Mouse (Mus musculus) small intestine, adult 2 months (tissue): ENCODE results near the gene Dab2ip. TPM values are rescaled to one million over a fixed set of nuclear protein-coding genes. Genes with fewer than 3 reads are reported as not detected.

Source experiments
- H3K27ac ChIP-seq: fragments of 200-500 bp; 2 replicates; pipeline ENCODE4 v1.5.1; 2012; ENCODE audit warnings: low read depth, low read length, control low read depth, inconsistent platforms; ENCODE audit not compliant: insufficient read depth
- H3K27me3 ChIP-seq: fragments of 200-500 bp; 2 replicates; pipeline ENCODE4 v1.6.1; 2012; ENCODE audit warnings: mild to moderate bottlenecking, moderate library complexity, low read length, inconsistent platforms; ENCODE audit not compliant: control insufficient read depth, insufficient read depth
- H3K36me3 ChIP-seq: fragments of 200-500 bp; 2 replicates; pipeline ENCODE4 v1.6.1; 2012; ENCODE audit warnings: mild to moderate bottlenecking, low read length, control low read depth, inconsistent platforms; ENCODE audit not compliant: control insufficient read depth, insufficient read depth
- H3K4me1 ChIP-seq: fragments of 200-500 bp; 2 replicates; pipeline ENCODE4 v1.6.1; 2012; ENCODE audit warnings: low read length, inconsistent platforms, mixed read lengths; ENCODE audit not compliant: control insufficient read depth, insufficient read depth, insufficient read length
- H3K4me3 ChIP-seq: fragments of 200-500 bp; 2 replicates; pipeline ENCODE4 v1.5.1; 2012; ENCODE audit warnings: low read depth, mild to moderate bottlenecking, control low read depth, inconsistent platforms, low read length, moderate library complexity
- CTCF ChIP-seq: fragments of 200-500 bp; IDR thresholded peaks from 2 replicates; pipeline ENCODE4 v1.5.1; 2012; ENCODE audit warnings: low read depth, mild to moderate bottlenecking, control low read depth, inconsistent platforms, low read length, moderate library complexity, mixed read lengths; ENCODE audit not compliant: insufficient replicate concordance, insufficient read length; ENCODE audit errors: extremely low read depth
- POLR2A ChIP-seq: fragments of 200-500 bp; IDR thresholded peaks from 2 replicates; pipeline ENCODE4 v1.6.1; 2012; ENCODE audit warnings: low read depth, mild to moderate bottlenecking, control low read depth, inconsistent platforms, low read length, moderate library complexity
- WGBS: fragments of 180-500 bp; shearing (Covaris S2); methylation state at CpG from one replicate; pipeline ENCODE4 v1.1.7; 2018; 5-methylcytosine and 5-hydroxymethylcytosine counted together
- polyA plus RNA-seq: library from polyadenylated mRNA; depleted of rRNA; stranded (reverse); fragments of >200 nt; gene quantifications from 2 replicates; pipeline ENCODE4 v1.2.3, GENCODE M21; 2012

Dab2ip gene
- polyA plus RNA-seq, 1 experiment, result 140 TPM

GRCm38 (mm10) chr2:35686104-35686503, 128.0 kb downstream of the Dab2ip start:
- H3K27ac ChIP-seq, result no peak overlapping the region
- no peaks in the 10 kb centered on the region for H3K36me3 ChIP-seq
- WGBS, result 78% methylated on average over 7 of the region's 7 CpGs
- H3K4me1 ChIP-seq, result peaks cover 59% of the 10 kb centered on the region
- TF ChIP-seq CTCF (no peak), POLR2A (no peak)
- H3K27me3 ChIP-seq, result no peaks in the 10 kb centered on the region
- no peak overlapping the region for H3K4me3 ChIP-seq

DNA sequence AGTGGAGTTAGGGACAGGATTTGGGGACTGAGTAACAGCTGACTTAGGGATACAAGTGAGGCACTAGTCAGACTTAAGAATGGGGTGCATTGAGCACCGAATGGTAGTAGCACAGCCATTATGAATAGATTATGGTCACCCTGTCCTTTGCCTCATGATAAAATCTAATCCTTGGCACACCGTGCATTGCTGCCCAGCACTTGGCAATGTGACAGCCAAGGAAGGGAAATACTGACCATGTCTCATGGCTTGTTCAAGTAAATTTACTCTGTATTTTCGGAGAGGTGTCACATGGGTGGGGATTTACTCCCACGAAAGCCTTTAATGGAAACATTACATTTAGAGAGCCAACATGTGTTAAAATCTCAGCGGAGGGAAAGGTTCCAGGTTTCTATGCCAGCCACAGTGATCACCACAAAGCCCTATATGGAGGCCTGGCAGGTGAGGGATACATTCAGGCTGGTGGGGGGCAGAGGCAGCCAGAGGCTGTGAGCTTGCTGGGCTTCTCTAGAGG, 129.5 kb downstream of the Dab2ip start:
- H3K27ac ChIP-seq, result peak overlapping the region; percentile 81
- TF ChIP-seq CTCF, result no peak
- H3K4me3 ChIP-seq, result no peak overlapping the region
- WGBS, result 46% methylated on average over 5 of the region's 5 CpGs
- H3K4me1 ChIP-seq, result peaks cover 50% of the 10 kb centered on the region
- no peaks in the 10 kb centered on the region for H3K27me3 ChIP-seq
- H3K36me3 ChIP-seq, result no peaks in the 10 kb centered on the region

GRCm38 (mm10) chr2:35688121-35688520, 130.1 kb downstream of the Dab2ip start:
- peak overlapping the region; percentile 81 for H3K27ac ChIP-seq
- no peak overlapping the region for H3K4me3 ChIP-seq
- H3K27me3 ChIP-seq, result no peaks in the 10 kb centered on the region
- WGBS, result 15% methylated on average over 4 of the region's 4 CpGs
- H3K36me3 ChIP-seq, result no peaks in the 10 kb centered on the region
- TF ChIP-seq POLR2A (no peak), CTCF (no peak)
- peaks cover 50% of the 10 kb centered on the region for H3K4me1 ChIP-seq

DNA sequence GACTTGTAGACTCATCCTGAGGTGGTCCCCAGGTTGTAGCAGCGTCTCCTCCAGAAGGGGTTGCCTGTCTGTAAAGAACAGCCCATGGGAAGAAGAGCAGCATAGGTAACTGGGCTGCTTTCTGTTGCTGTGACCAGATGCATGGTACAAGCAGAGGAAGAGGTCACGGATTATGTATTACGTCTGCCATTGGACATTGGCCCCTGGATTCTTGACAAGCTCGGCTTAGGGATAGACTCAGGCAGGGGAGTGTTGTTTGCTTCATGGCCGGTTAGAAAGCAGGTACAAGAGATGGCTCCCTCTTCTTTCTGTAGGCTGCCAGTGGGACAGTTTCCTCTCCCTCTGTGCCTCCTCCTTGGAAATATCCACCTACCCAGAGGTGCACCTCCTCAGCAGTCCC, 130.5 kb downstream of the Dab2ip start:
- Histone ChIP-seq H3K4me1 (peaks cover 50% of the 10 kb centered on the region), H3K4me3 (no peak overlapping the region), H3K27me3 (no peaks in the 10 kb centered on the region), H3K36me3 (no peaks in the 10 kb centered on the region), H3K27ac (peak overlapping the region; percentile 81)
- no peak for TF ChIP-seq POLR2A
- no peak for TF ChIP-seq CTCF
- 47% methylated on average over 5 of the region's 5 CpGs for WGBS

GRCm38 (mm10) chr2:35689881-35690280, 131.8 kb downstream of the Dab2ip start:
- peaks cover 61% of the 10 kb centered on the region for H3K4me1 ChIP-seq
- H3K4me3 ChIP-seq, result no peak overlapping the region
- H3K36me3 ChIP-seq, result no peaks in the 10 kb centered on the region
- H3K27ac ChIP-seq, result peak overlapping the region; percentile 81
- WGBS, result 23% methylated on average over 2 of the region's 2 CpGs
- H3K27me3 ChIP-seq, result no peaks in the 10 kb centered on the region
- no peak for TF ChIP-seq POLR2A
- TF ChIP-seq CTCF, result no peak

DNA sequence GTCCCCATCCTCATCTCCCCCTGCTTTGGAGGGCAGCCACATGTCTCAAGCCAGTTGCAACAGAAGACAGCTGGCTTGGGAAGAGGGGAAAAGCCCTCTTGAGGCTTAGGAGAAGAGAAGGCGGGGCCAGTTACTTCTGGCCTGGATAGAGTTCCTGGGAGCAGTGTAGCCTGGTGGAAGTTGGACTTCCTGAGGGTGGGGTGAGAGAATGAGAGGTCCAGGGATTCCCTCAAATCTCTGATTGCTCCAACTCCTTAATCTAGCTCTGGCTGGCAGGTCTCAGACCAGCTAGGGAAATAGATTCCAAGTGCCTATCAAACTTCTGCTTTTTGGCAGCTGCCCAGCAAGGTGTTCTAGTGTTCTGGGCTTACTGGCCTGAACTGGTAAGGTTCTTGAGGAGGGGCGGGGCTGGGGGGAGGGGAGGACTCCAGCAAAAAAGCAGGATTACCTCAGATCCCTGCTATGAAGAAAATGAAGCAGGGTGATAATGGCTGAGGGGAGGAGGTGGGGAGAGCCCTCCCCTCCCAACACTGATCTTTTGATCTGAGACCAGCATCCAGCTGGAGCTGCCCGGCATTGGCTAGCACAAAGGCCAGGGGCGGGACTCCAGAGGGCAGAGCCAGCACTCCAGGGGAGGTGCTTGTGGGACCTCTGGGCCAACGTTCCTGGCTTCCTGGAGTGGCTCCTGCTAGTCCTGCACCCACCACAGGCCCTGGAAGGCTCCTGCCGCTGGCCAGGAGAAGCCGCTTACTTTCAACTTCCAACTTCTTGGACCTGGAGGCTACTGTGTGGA, 133.4 kb downstream of the Dab2ip start:
- no peaks in the 10 kb centered on the region for H3K36me3 ChIP-seq
- H3K27ac ChIP-seq, result peak overlapping the region; percentile 97
- peaks cover 69% of the 10 kb centered on the region for H3K4me1 ChIP-seq
- 16% methylated on average over 7 of the region's 7 CpGs for WGBS
- peak overlapping the region; percentile 59 for H3K4me3 ChIP-seq
- no peaks in the 10 kb centered on the region for H3K27me3 ChIP-seq
- peak; percentile 5; the same call in 1 of the 2 replicates for TF ChIP-seq CTCF
- TF ChIP-seq POLR2A, result peak; percentile 62; the same call in 1 of the 2 replicates

DNA sequence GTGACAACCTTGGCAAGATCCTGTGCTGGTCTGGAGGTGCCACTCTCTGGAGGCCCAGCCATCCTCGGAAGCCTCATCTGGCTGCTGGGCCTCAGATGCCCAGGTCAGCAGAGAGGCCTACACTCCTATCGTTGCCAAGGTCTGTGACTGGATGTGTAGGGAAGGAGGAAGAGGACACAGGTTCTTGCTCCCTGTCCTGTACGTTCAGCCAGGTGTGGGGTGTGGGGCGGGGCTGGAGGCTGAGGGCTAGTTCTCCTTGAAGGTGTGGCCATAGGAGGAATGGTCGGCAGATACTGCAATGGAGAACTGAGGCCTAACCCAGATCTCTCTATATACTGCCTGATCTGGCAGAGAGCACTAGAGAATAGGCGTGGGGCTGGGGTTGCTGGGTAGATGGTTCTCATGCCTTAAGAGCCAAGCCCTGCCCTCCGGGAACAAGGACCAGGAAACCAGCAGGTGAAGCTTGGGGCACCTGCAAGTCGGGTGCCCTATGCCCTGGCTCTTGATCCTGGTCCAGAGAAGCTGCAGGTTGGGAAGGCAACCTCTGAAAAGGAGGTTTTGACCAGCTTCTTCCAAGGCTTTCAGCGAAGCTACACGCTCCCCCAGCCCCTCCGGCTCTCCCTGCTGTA, 134.3 kb downstream of the Dab2ip start:
- no peaks in the 10 kb centered on the region for H3K36me3 ChIP-seq
- H3K4me1 ChIP-seq, result peaks cover 62% of the 10 kb centered on the region
- H3K27ac ChIP-seq, result peak overlapping the region; percentile 97
- no peak for TF ChIP-seq CTCF
- TF ChIP-seq POLR2A, result no peak
- 24% methylated on average over 11 of the region's 11 CpGs for WGBS
- no peaks in the 10 kb centered on the region for H3K27me3 ChIP-seq
- H3K4me3 ChIP-seq, result peak overlapping the region; percentile 59
